Mouse (Mus musculus): ENCODE data around the gene Axin2.
A peak's percentile ranks its signal among the peaks of the same experiment; 100 is the strongest.

- TF ChIP-seq CTCF (IDR thresholded peaks at IDR 0.05) (no peak), EP300 (IDR thresholded peaks at IDR 0.05; ENCODE audit: insufficient read depth, low read depth, low read length) (0 out of 2 replicates have a peak, but pooled peaks have one; percentile 31)
These were observed 69.8 kb downstream of the Axin2 start for GRCm38 (mm10) chr11:108989940-108990339.

All from heart, adult 2 months (tissue).